Mouse (Mus musculus) limb, embryonic 10.5 days (tissue): ENCODE measurements at regions not wholly inside any gene's neighbourhood (a gene's known extent, or its start where the extent isn't known, plus 50 kb on each side); places are given as distances from the start of the nearest gene placed in this dataset.

Source experiments
- DNase-seq: peaks from one replicate; pipeline ENCODE4 v3.0.0-alpha.2; 2017; ENCODE audit warnings: low spot score
- H3K27ac ChIP-seq: fragments of 300-500 bp; sonication (generic); 2 replicates; pipeline ENCODE4 v1.5.1; 2016; ENCODE audit warnings: mild to moderate bottlenecking
- H3K27me3 ChIP-seq: fragments of 300-500 bp; sonication (generic); 2 replicates; pipeline ENCODE4 v1.6.1; 2016; ENCODE audit warnings: low read depth, mild to moderate bottlenecking; ENCODE audit not compliant: poor library complexity, severe bottlenecking
- H3K36me3 ChIP-seq: fragments of 300-500 bp; sonication (generic); 2 replicates; pipeline ENCODE4 v1.6.1; 2016; ENCODE audit warnings: mild to moderate bottlenecking, moderate library complexity
- H3K4me1 ChIP-seq: fragments of 300-500 bp; sonication (generic); 2 replicates; pipeline ENCODE4 v1.6.1; 2016
- H3K4me3 ChIP-seq: fragments of 300-500 bp; sonication (generic); 2 replicates; pipeline ENCODE4 v1.5.1; 2016; ENCODE audit warnings: mild to moderate bottlenecking, moderate library complexity
- H3K9me3 ChIP-seq: fragments of 300-500 bp; sonication (generic); replicated peaks from 2 replicates; pipeline ENCODE4 v1.6.1; 2016; ENCODE audit warnings: mild to moderate bottlenecking
- WGBS: fragments of 180-500 bp; shearing (Covaris S2); methylation state at CpG from one replicate; pipeline ENCODE4 v1.1.7; 2016; 5-methylcytosine and 5-hydroxymethylcytosine counted together

DNA sequence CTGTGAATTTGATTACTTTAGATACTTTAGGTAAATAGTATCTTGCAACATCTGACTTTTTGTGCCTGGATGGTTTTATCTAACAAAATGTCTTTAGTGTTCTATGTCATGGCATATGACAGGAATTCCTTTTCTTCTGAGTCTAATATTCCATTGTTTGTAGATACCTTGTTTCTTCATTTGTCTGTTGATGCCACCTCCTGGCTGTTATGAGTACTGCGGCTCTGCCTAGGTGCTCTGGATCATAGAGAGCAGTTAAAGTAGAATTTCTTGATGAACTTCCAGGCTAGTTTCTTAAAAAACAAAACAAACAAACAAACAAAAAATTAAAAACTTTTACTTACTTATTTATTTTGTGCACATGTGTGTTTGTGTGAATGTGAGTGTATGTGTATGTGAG lies 83.6 kb upstream of the Kif2a start:
- no peak for DNase-seq
- WGBS: 65% methylated on average over 1 of the region's 1 CpGs
- no peak overlapping the region for H3K4me3 ChIP-seq
- no peak overlapping the region for H3K27ac ChIP-seq
- H3K36me3 ChIP-seq: no peaks in the 10 kb centered on the region
- H3K9me3 ChIP-seq: no peaks in the 10 kb centered on the region
- H3K4me1 ChIP-seq: no peaks in the 10 kb centered on the region
- H3K27me3 ChIP-seq: no peaks in the 10 kb centered on the region

DNA sequence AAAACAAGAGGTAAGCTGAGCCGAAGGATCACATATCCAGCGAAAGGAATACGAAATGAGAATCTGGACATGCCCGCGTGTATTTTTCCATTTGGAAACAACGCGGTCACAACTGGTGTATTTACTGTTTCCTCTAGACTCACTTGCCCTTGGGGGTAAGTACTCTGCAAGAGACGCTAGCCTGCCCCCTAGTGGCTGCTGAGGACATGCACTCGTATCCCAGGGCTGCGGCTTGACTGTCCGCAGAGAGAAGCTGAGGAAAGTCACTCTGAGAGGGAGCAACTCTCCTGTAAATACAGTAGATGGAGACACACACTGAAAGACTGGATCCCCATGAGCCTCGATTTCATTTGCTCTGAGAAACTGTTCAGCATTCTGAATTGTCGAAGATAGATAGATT lies 79.7 kb upstream of the Kif2a start:
- Histone ChIP-seq H3K9me3 (no peaks in the 10 kb centered on the region), H3K36me3 (no peaks in the 10 kb centered on the region), H3K27ac (no peak overlapping the region), H3K27me3 (no peaks in the 10 kb centered on the region), H3K4me1 (no peaks in the 10 kb centered on the region), H3K4me3 (no peak overlapping the region)
- DNase-seq: peak; percentile 85
- 29% methylated on average over 13 of the region's 13 CpGs for WGBS

DNA sequence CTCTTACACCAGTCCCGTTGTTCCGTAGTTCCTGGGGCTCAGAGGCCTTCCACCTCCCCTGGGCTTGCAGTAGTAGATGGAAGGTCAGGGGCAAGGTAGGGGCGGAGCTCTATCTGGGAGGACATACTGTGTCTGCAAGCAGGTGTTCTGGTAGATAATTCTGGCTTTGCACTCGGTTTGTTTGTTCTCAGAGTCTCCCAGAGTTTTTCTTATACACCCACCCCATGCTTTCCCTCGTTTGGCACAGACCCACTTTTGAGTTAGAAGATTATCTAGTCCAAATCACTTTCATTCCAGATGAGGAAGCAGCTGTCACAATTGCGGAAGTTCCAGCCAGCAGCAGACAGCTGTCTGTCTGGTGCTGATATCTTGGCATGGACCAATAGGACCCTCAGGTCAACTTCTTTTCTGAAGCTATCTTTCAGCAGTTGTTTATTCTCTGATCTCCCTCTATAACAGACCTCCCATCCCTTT lies 79.0 kb upstream of the Kif2a start:
- no peak overlapping the region for H3K27ac ChIP-seq
- DNase-seq: no peak

DNA sequence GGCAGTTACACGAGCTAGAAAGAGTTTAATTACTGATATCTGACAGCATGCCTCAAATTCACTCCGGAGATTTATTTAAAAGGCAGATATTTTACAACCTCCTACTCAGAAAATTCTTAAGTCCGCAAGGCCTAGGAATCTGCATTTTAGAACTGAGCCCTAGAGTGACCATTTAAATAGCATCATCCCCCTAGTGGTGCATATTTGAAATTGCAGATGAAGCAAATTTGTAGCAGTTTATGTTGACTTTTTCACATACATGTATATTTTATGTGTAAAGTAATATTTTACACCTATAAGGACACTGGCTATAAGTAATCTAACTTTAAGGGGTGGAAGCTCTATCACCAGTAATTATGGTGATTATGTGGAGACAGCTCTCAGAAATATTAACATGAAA lies 78.2 kb upstream of the Kif2a start:
- Histone ChIP-seq H3K27ac (no peak overlapping the region), H3K9me3 (no peaks in the 10 kb centered on the region), H3K4me3 (no peak overlapping the region), H3K36me3 (no peaks in the 10 kb centered on the region), H3K4me1 (peaks cover 9% of the 10 kb centered on the region), H3K27me3 (no peaks in the 10 kb centered on the region)
- no peak for DNase-seq
- WGBS: 67% methylated on average over 3 of the region's 3 CpGs

More for the DNA sequence above, 79.0 kb upstream of the Kif2a start:
- Histone ChIP-seq H3K36me3 (no peaks in the 10 kb centered on the region), H3K4me3 (no peak overlapping the region), H3K4me1 (peaks cover under 1% of the 10 kb centered on the region; the same call in 1 of the 2 replicates), H3K27me3 (no peaks in the 10 kb centered on the region), H3K9me3 (no peaks in the 10 kb centered on the region)
- WGBS: 68% methylated on average over 6 of the region's 6 CpGs

DNA sequence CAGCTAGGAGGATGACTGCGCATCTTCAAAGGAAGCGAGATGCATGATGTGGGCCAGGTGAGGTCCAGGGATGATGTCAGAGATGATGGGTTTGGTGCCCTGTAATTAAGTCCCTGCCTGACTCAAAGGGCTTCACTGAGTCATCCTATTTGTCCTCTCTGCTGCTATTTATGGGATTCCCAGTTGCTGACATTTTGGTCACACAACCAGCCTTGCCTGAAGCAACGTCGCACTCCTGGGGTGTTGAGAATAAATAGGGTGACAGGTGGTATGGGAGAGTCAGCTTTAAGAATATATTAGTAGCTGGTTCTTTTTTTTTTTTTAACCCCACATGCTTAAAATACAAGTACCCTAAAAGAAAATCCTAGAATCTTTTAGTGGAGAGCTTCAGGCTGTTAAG lies 75.1 kb upstream of the Kif2a start:
- Histone ChIP-seq H3K27me3 (no peaks in the 10 kb centered on the region), H3K27ac (no peak overlapping the region), H3K9me3 (no peaks in the 10 kb centered on the region), H3K4me1 (peaks cover 12% of the 10 kb centered on the region), H3K36me3 (no peaks in the 10 kb centered on the region), H3K4me3 (no peak overlapping the region)
- no peak for DNase-seq
- WGBS: 85% methylated on average over 4 of the region's 4 CpGs

DNA sequence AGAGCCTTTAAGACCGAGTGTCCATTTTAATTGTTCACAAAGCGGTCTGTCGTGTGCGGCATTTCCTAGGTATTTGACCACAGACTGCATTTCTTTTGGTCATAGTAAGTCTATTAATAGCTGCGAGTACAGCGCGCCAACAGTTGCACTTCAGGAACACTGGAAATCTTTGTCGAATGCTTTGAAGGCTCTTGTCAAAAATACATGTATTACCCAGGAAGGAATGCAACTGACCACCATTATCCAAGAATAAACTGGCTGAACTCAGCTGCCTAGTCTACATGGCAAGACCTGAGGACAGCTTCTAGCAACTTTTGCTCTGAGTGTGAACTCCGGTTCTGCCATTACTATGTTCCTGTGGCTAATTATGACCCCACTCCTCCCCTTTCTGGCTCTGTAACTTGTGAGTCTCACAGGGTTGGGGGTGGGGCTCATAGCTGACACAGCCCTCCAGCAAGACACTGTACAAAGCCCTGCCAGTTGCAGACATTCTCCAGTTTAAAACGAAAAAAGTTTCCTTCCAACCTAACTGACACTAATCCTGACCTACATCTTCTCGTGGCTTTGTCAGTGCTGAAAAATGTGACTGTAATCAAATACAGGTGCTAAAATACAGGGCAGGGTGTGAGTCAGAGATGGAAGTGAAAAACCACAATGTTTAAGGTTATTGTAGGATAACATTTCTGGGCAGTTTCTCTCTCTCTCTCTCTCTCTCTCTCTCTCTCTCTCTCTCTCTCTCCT lies 73.2 kb upstream of the Kif2a start:
- Histone ChIP-seq H3K36me3 (no peaks in the 10 kb centered on the region), H3K4me3 (no peak overlapping the region), H3K27me3 (no peaks in the 10 kb centered on the region), H3K4me1 (peaks cover 12% of the 10 kb centered on the region), H3K27ac (peak overlapping the region; percentile 51; the same call in 1 of the 2 replicates), H3K9me3 (no peaks in the 10 kb centered on the region)
- 73% methylated on average over 11 of the region's 11 CpGs for WGBS
- DNase-seq: no peak

DNA sequence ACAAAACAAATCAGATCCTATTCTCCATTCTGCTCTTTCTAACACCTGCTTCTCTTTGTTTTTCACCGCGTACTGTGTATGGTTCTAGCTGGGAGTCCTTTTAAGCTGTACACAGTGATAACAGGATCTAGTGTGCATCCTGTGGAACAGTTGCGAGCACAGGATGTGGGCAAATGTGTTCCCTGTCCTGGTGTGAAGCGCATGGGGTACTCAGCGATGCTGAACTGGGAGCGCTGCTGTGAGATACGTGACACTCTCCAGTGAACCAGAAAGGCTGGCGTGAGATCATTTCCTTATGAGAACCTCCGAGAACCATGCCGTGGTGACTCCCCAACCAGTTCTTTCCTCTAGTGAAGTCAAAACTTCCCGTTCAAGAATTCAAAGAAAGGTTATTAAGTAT lies 72.6 kb upstream of the Kif2a start:
- 90% methylated on average over 11 of the region's 11 CpGs for WGBS

DNA sequence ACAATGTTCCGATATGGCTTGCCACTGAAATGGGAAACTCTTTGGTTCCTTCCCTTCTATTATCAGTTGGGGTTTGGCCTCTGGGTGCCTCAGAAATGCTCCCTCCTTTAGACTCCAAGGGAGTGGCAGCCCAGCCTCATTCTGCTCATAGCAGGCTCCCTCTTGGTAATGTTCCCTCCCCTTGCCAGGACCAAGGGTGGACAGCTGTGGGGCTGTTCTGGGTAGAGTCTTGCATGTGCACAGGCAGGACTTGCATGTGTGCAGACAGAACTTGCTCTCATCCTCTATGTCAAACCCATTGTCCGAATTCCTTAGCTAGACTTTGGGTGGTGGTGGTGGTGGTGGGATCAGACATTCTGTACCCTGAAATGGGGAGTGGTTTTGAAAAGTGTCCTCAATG lies 71.8 kb upstream of the Kif2a start:
- no peak overlapping the region for H3K4me3 ChIP-seq
- no peak for DNase-seq
- WGBS: 96% methylated on average over 2 of the region's 2 CpGs
- no peaks in the 10 kb centered on the region for H3K36me3 ChIP-seq
- H3K4me1 ChIP-seq: peaks cover 12% of the 10 kb centered on the region
- H3K27me3 ChIP-seq: no peaks in the 10 kb centered on the region
- no peak overlapping the region for H3K27ac ChIP-seq
- H3K9me3 ChIP-seq: no peaks in the 10 kb centered on the region

More for the DNA sequence above, 72.6 kb upstream of the Kif2a start:
- H3K4me1 ChIP-seq: peaks cover 12% of the 10 kb centered on the region
- H3K27ac ChIP-seq: no peak overlapping the region
- no peak overlapping the region for H3K4me3 ChIP-seq
- no peak for DNase-seq
- H3K9me3 ChIP-seq: no peaks in the 10 kb centered on the region
- no peaks in the 10 kb centered on the region for H3K27me3 ChIP-seq
- H3K36me3 ChIP-seq: no peaks in the 10 kb centered on the region

DNA sequence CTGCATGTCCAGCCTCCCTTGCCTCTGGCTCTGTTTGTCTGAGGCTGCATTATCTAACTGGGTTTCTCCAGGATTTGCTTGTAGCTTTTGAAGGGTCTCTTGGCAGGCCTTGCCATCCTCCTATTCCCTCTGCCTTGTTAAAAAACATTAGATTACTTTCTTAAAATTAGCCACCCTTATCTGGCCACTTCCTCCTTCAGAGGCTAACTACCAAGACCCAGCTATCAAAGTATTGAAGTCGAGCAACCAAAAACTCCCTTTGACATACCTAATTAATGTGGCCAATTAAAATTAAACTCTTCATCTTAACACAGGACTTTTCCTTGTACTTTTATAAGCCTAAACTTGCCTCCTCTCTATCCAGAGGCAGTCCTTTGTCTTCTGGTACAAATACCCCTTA lies 66.3 kb upstream of the Kif2a start:
- H3K9me3 ChIP-seq: no peaks in the 10 kb centered on the region
- 75% methylated on average over 1 of the region's 1 CpGs for WGBS
- H3K36me3 ChIP-seq: no peaks in the 10 kb centered on the region
- no peak overlapping the region for H3K4me3 ChIP-seq
- no peaks in the 10 kb centered on the region for H3K4me1 ChIP-seq
- no peak overlapping the region for H3K27ac ChIP-seq
- H3K27me3 ChIP-seq: no peaks in the 10 kb centered on the region
- DNase-seq: no peak

DNA sequence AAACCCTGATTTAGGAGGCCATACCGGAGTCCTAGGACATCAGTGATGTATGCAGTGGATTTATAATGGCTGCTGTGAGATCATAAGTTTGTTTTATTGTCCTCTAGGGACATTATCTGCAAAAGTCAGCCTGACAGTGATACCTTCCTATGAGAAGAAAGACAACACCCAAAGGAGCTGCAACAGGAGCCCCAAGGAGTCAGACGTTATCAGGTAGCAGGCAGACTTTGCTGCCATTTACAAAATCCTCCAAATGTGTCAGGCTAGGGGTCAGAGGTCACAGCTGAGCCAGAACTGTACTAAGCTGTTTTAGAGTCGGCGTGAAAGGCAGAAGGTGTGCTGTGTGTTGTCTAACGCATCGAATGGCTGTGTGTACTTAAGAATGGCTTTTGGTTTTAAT lies 65.4 kb upstream of the Kif2a start:
- H3K4me1 ChIP-seq: no peaks in the 10 kb centered on the region
- H3K9me3 ChIP-seq: no peaks in the 10 kb centered on the region
- H3K36me3 ChIP-seq: no peaks in the 10 kb centered on the region
- no peak overlapping the region for H3K27ac ChIP-seq
- H3K27me3 ChIP-seq: no peaks in the 10 kb centered on the region
- H3K4me3 ChIP-seq: no peak overlapping the region
- no peak for DNase-seq
- 79% methylated on average over 6 of the region's 6 CpGs for WGBS

DNA sequence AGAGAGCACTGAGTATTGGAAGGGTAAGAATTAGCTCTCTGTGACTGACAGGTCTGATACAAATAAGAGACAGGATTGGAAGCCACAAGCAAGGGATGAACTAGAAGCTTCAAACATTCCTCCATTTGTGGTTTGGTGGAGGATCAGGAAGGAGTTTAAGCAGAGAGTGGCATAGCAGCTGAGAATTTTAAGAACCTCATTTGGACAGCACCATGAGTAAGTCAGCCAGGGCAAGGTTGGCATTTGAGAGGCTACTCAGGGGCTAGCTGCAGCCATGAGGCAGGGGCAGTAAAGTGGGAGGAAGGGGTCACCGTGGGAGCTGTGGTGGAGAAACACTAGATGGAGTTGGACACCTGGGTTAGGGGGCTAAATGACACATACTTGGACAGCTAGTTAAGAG lies 56.2 kb upstream of the Kif2a start:
- WGBS: 91% methylated on average over 1 of the region's 1 CpGs
- DNase-seq: no peak

DNA sequence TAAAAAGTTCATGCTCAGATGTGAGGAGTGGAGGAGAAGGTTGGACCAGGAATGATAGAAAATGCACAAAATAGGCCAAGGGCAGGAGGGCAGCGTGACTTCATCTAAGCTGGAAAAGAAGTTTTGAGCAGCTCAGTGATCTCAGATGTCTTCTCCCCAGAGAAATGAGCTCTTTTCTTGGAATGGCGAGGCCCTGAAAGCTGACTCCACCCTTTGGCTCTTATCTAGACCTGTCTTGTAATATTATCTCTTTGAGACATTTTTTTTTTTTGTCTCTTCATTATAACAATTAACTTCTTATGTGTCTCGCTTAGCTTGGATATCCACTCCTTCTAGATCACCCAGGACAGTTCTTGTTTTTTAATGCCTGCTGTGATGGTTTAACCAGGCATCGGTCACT lies 53.0 kb upstream of the Kif2a start:
- Histone ChIP-seq H3K4me3 (no peak overlapping the region), H3K36me3 (no peaks in the 10 kb centered on the region), H3K27ac (no peak overlapping the region), H3K4me1 (peaks cover 14% of the 10 kb centered on the region), H3K9me3 (no peaks in the 10 kb centered on the region), H3K27me3 (no peaks in the 10 kb centered on the region)
- DNase-seq: no peak
- 85% methylated on average over 4 of the region's 4 CpGs for WGBS

More for the DNA sequence above, 56.2 kb upstream of the Kif2a start:
- no peaks in the 10 kb centered on the region for H3K36me3 ChIP-seq
- H3K27me3 ChIP-seq: no peaks in the 10 kb centered on the region
- H3K27ac ChIP-seq: no peak overlapping the region
- H3K4me3 ChIP-seq: no peak overlapping the region
- H3K9me3 ChIP-seq: no peaks in the 10 kb centered on the region
- H3K4me1 ChIP-seq: peaks cover 6% of the 10 kb centered on the region

DNA sequence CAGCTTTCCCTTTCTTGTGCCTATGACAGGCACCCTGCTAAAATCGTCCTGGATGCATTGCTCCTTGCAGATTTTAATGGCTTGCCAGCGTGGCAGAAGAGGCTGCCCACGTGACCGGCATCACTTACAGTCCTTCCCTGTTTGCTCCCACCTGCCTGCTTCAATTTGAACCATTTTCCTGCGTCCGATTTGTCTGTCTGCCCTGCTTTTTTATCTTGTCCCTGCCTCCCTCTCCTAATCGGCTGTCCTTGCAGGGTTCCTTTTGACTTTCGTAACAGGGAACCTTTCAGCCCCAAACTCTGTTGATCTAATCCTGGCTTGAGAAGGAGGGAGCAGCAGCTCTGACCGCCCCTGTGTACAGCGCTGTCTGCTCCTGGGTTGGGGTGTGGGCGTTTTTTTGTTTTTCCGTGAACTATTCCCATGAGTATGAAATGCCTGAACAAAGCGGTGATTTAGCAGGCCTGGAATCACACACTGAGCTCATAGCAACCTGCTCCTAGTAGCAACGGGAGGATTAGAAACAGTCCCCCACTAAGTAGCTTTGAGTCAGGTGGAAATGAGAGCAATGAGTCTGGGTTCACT lies 51.2 kb upstream of the Kif2a start:
- DNase-seq: peak; percentile 47
- Histone ChIP-seq H3K36me3 (no peaks in the 10 kb centered on the region), H3K4me3 (peak overlapping the region; percentile 34), H3K4me1 (peaks cover 14% of the 10 kb centered on the region), H3K27ac (peak overlapping the region; percentile 33; the same call in 1 of the 2 replicates), H3K27me3 (no peaks in the 10 kb centered on the region), H3K9me3 (no peaks in the 10 kb centered on the region)
- 10% methylated on average over 14 of the region's 14 CpGs for WGBS
